Mouse (Mus musculus) ES-E14 (cell line): ENCODE data around the gene Mypn. TPM values are rescaled to one million over a fixed set of nuclear protein-coding genes. Genes with fewer than 3 reads are reported as not detected.

Experiments
- DNase-seq: peaks from one replicate; pipeline ENCODE4 v3.0.0-alpha.2; 2013; ENCODE audit warnings: low read depth, low spot score
- H3K27ac ChIP-seq: 2 replicates; pipeline ENCODE4 v1.5.1; 2012; ENCODE audit warnings: low read depth, mild to moderate bottlenecking, low read length, moderate library complexity, mixed read lengths; ENCODE audit not compliant: poor library complexity, insufficient read depth, severe bottlenecking
- H3K36me3 ChIP-seq: 2 replicates; pipeline ENCODE4 v1.6.1; 2012; ENCODE audit warnings: mild to moderate bottlenecking, low read length, moderate library complexity, mixed read lengths; ENCODE audit not compliant: control insufficient read depth, poor library complexity, insufficient read depth, severe bottlenecking
- H3K4me1 ChIP-seq, 2 experiments: fragments of 150-350 bp in 1 of 2; sonication (generic) in 1 of 2; 2 replicates each; pipeline ENCODE4 v1.6.1; 2012; ENCODE audit warnings: low read length in 2 of 2, mild to moderate bottlenecking in 1 of 2, mixed read lengths in 1 of 2; ENCODE audit not compliant: control insufficient read depth in 2 of 2, insufficient read depth in 2 of 2, poor library complexity in 1 of 2
- H3K4me3 ChIP-seq, 2 experiments: fragments of 150-350 bp in 1 of 2; sonication (generic) in 1 of 2; 2 replicates each; pipeline ENCODE4 v1.5.1; 2012; ENCODE audit warnings: low read length in 2 of 2, low read depth in 1 of 2, mild to moderate bottlenecking in 1 of 2, mixed read lengths in 1 of 2; ENCODE audit not compliant: insufficient read depth in 1 of 2, poor library complexity in 1 of 2, severe bottlenecking in 1 of 2
- H3K9ac ChIP-seq: 2 replicates; pipeline ENCODE4 v1.6.1; 2012; ENCODE audit warnings: low read depth, mild to moderate bottlenecking, low read length, mixed read lengths; ENCODE audit not compliant: poor library complexity, insufficient read depth, severe bottlenecking
- H3K9me3 ChIP-seq: fragments of 150-350 bp; sonication (generic); 2 replicates; pipeline ENCODE4 v1.6.1; 2012; ENCODE audit warnings: low read depth, mild to moderate bottlenecking, low read length; ENCODE audit not compliant: control insufficient read depth, insufficient read depth
- CHD2 ChIP-seq: IDR thresholded peaks from 2 replicates; pipeline ENCODE4 v1.6.1; 2014; ENCODE audit warnings: mild to moderate bottlenecking, low read depth, low read length, inconsistent platforms
- HCFC1 ChIP-seq: IDR thresholded peaks from 2 replicates; pipeline ENCODE4 v1.6.1; 2012; ENCODE audit warnings: low read length, inconsistent platforms, borderline replicate concordance; ENCODE audit not compliant: insufficient read depth
- MAFK ChIP-seq: IDR thresholded peaks from 2 replicates; pipeline ENCODE4 v1.6.1; 2014; ENCODE audit warnings: mild to moderate bottlenecking, low read depth, low read length, inconsistent platforms; ENCODE audit not compliant: insufficient read depth
- ZC3H11A ChIP-seq: IDR thresholded peaks from 2 replicates; pipeline ENCODE4 v1.6.1; 2012; ENCODE audit warnings: low read depth, mild to moderate bottlenecking, inconsistent platforms, low read length, borderline replicate concordance
- ZNF384 ChIP-seq: IDR thresholded peaks from 2 replicates; pipeline ENCODE4 v1.6.1; 2012; ENCODE audit warnings: low read depth, low read length, inconsistent platforms
- in situ Hi-C, 2 experiments: fragments of 600-800 bp; cut with MboI; formaldehyde crosslinking; loops; one replicate each; pipeline ENCODE4 v1.15.1; 2025; ENCODE audit warnings: low sequenced_read_pairs in 2 of 2, inconsistent platforms in 1 of 2; ENCODE audit not compliant: unreplicated experiment in 2 of 2
- total RNA-seq: library from RNA; depleted of rRNA; stranded (reverse); fragments of 300-350 nt; gene quantifications from 2 replicates; pipeline ENCODE4 v1.2.3, GENCODE M21; 2012

Gene Mypn
- total RNA-seq, 1 experiment: 1.1 TPM

- in situ Hi-C loops: no loop called here
- DNase-seq: no peak
- no peaks in the 10 kb centered on the region for H3K36me3 ChIP-seq
- H3K27ac ChIP-seq: no peak overlapping the region
- H3K9ac ChIP-seq: no peak overlapping the region
- TF ChIP-seq HCFC1: no peak
- TF ChIP-seq ZNF384: no peak
- TF ChIP-seq CHD2: no peak
- no peak for TF ChIP-seq ZC3H11A
- no peak for TF ChIP-seq MAFK
- no peaks in the 10 kb centered on the region for H3K4me1 ChIP-seq
- no peak overlapping the region for H3K4me3 ChIP-seq
- H3K9me3 ChIP-seq: peaks cover 5% of the 10 kb centered on the region
These were observed 87.4 kb downstream of the Mypn start for GRCm38 (mm10) chr10:63116376-63116775.

- H3K4me1 ChIP-seq: no peaks in the 10 kb centered on the region
- no peaks in the 10 kb centered on the region for H3K36me3 ChIP-seq
- TF ChIP-seq HCFC1 (no peak), ZNF384 (no peak), CHD2 (no peak), MAFK (no peak), ZC3H11A (no peak)
- H3K4me3 ChIP-seq: no peak overlapping the region
- no peak overlapping the region for H3K27ac ChIP-seq
- no peak for DNase-seq
- in situ Hi-C loops: no loop called here
- H3K9me3 ChIP-seq: peaks cover 9% of the 10 kb centered on the region
- no peak overlapping the region for H3K9ac ChIP-seq
These were observed 87.9 kb downstream of the Mypn start for GRCm38 (mm10) chr10:63115881-63116280.

- DNase-seq: no peak
- TF ChIP-seq CHD2 (no peak), ZNF384 (no peak)
- Histone ChIP-seq H3K9me3 (peaks cover 9% of the 10 kb centered on the region), H3K36me3 (no peaks in the 10 kb centered on the region), H3K9ac (no peak overlapping the region), H3K27ac (no peak overlapping the region), H3K4me3 (no peak overlapping the region), H3K4me1 (no peaks in the 10 kb centered on the region)
- in situ Hi-C loops: no loop called here
These were observed 89.9 kb downstream of the Mypn start for GRCm38 (mm10) chr10:63113716-63114360.

- peaks cover 9% of the 10 kb centered on the region for H3K9me3 ChIP-seq
- H3K36me3 ChIP-seq: no peaks in the 10 kb centered on the region
- no peak for DNase-seq
- H3K27ac ChIP-seq: no peak overlapping the region
- no peak overlapping the region for H3K4me3 ChIP-seq
- in situ Hi-C loops: no loop called here
- H3K4me1 ChIP-seq: no peaks in the 10 kb centered on the region
- TF ChIP-seq CHD2 (no peak), MAFK (no peak), ZNF384 (no peak), ZC3H11A (no peak), HCFC1 (no peak)
- H3K9ac ChIP-seq: no peak overlapping the region
These were observed 90.6 kb downstream of the Mypn start for GRCm38 (mm10) chr10:63113027-63113604.

- Histone ChIP-seq H3K9ac (no peak overlapping the region), H3K27ac (no peak overlapping the region), H3K4me3 (peak overlapping the region; percentile 60 to 65), H3K36me3 (no peaks in the 10 kb centered on the region), H3K4me1 (no peaks in the 10 kb centered on the region), H3K9me3 (peaks cover 13% of the 10 kb centered on the region)
- DNase-seq: no peak
- TF ChIP-seq HCFC1: no peak
- no peak for TF ChIP-seq MAFK
- TF ChIP-seq ZNF384: no peak
- in situ Hi-C loops: no loop called here
These were observed 103.1 kb downstream of the Mypn start for GRCm38 (mm10) chr10:63100657-63101056.
